Mouse (Mus musculus) left cerebral cortex, adult 9 months (tissue): ENCODE data around the gene Gm27021.
A peak's percentile ranks its signal among the peaks of the same experiment; 100 is the strongest.

ENCODE experiments used
- DNase-seq, 2 experiments: peaks; one replicate each; pipeline ENCODE4 v3.0.0; 2022; ENCODE audit warnings: low spot score in 2 of 2

The Gm27021 gene

DNA sequence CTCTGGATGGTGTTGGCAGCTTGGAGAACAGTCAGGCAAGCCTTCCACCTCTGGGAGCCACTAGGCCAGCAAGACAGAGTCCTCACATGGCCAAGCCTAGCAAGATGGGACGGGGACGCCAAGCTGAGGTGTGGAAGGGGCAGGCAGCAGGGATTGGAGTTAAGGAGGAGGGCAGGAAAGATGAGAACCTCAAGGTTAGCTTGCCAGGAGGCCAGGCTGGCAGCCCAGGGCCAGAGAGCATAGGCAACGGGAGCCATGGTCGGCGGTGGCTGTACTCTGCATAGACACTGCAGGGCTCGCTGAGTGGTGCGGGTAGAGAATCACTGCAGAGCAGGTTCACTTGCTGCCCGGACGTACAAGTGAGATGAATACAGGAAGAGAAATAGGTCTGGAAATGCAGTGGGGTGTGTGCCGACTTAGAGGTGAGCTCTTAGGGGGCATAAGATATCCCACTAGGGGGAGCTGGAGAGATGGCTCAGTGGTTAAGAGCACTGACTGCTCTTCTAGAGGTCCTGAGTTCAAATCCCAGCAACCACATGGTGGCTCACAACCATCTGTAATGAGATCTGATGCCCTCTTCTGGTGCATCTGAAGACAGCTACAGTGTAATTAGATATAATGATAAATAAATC lies 25.7 kb downstream of the Gm27021 start:
- DNase-seq = no peak

DNA sequence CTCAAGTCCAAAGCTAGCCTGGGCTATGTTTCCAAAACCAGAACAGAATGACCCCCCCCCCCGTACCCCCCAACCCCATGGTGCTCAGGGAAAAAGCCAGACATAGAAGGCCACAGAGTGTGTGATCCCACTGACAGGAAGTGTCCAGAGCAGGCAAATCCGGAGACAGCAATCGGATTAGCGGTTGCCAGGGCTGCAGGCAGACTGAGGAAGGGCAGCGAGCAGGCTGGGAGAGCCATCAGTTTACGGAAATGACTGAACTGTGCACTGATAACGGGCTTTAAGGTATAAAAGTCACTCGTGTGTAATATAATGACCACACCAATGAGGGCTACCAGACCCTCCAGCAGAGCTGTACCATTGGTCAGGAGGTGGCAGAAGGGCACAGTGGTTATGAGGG lies 26.6 kb downstream of the Gm27021 start:
- no peak for DNase-seq

GRCm38 (mm10) chr8:120634329-120634839 lies 33.5 kb downstream of the Gm27021 start:
- peak in 1 of 2 experiments; percentile 35 for DNase-seq

DNA sequence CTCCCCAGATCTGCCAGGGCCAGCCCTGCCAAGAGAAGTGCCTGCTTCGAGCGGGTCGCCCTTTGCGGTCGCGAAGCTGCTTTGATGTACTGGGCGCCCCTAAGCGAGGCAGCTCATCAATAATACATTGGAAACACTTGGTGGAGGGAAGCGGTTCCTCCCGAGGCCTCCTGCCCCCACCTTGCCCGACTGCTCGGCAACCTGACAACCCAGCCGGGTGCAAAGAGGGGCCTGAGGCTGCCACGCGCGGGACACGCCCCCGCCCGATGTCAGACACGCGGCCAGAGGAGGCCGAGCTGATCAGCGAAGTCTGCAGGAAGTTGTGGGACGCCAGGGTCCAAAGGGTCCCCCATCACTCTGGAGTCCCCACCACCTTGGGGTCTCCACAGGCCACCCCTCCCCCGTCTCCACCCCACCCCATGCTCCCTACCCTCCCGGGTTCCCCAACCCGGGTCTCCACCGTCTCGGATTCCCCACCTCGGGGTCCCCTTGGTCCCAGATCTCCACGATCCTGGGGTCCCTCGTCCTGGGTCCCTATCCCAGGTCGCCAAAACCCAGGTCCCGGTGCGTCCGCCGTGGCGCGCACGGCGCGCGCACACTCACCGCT lies 34.1 kb downstream of the Gm27021 start:
- no peak for DNase-seq

DNA sequence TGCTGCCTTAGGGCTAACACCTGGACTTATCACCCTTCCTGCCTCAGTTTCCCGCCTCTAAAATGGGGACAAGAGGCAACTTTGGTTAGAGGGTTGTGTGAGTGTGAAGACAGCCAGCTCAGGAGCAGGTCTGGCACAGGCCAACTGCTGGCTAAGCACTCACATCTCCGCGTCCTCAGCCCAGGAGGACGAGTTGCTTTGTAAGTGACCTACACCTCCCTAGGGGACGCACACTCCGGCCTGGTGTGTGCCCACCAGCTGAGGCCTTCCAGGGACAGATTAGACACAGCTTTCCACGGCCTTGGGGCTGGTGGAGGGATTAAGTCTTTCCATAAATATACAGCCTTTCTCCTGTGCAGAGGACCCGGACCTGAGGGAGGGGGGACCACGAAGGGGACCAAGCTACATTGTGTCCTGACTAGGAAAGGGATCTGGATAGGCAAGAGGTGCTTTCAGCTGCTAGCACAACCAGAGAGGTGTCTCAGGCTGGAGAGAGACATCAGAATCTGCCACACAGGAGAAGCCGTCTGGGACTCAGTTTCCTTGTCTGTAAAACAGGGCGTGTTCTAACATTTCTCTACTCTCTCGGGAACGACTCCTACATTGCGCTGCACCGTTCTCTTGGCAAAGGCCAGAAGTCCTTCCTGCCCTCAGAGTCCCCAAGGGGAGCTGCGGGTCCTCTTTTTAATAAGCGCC lies 34.8 kb downstream of the Gm27021 start:
- DNase-seq = no peak

GRCm38 (mm10) chr8:120631441-120632375 lies 36.2 kb downstream of the Gm27021 start:
- peak in 1 of 2 experiments; percentile 28 for DNase-seq

- no peak for DNase-seq
Observed at GRCm38 (mm10) chr8:120630848-120631247, 37.0 kb downstream of the Gm27021 start.

DNA sequence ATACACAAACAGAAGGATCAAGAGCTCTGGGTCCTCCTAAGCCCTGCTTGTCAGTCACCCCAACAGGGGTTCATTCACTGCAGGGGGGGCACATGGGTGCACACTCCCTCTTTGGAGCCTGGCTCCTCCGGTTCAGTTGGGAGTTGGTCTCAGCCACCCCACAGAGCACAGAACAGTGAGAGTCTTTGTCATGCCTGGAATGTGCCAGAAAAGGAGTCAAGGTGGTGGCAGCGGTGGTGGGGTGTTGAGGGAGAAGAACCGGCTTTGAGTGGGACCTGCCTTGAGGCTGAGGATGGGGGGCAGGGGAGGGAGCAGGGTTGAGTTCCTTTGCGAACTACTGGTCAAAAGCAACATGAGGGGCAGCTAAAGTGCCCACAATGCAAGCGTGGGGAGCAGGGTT lies 37.8 kb downstream of the Gm27021 start:
- DNase-seq = no peak

- peak; percentile 31 to 38 for DNase-seq
Observed at GRCm38 (mm10) chr8:120627298-120627697, 40.6 kb downstream of the Gm27021 start.

DNA sequence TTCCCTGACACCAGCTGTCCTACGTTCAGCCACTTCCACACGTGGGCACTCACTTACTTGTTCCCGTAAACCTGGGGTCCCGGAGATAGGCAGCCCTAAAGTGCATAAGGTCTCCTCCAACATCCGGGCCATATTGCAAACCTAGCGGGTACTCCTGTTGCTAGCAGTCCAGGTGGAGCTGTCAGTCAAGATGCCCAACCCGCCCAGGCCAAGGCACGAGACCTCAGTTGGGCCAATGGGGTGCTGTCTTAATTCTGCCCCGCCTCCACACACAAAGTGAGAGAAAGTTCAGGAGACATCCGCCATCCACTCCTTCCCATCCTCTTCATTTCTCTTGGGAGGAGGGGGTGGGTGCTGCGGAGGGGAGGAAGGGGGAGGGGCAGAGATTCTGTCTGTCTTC lies 41.4 kb downstream of the Gm27021 start:
- no peak for DNase-seq

DNA sequence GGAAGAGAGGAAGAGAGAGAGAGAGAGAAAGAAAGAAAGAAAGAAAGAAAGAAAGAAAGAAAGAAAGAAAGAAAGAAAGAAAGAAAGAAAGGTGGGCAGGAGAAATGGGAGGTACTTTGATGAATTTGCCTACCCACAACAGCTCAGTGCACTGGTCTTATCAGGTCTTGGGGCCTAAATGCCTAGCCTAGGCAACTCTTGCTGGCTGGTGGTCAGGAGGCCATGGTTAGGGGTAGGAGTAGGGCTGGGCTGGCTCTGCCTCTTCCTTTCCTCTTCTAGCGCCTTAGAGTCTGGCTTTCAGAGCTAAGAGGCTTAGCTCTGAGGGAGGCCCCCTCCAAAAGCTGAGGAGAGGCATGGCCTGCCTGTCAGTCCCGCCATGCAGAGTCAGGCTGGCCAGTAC lies 44.3 kb downstream of the Gm27021 start:
- DNase-seq = no peak

GRCm38 (mm10) chr8:120622161-120622560 lies 45.7 kb downstream of the Gm27021 start:
- DNase-seq = no peak

GRCm38 (mm10) chr8:120620441-120620840 lies 47.4 kb downstream of the Gm27021 start:
- DNase-seq = no peak

DNA sequence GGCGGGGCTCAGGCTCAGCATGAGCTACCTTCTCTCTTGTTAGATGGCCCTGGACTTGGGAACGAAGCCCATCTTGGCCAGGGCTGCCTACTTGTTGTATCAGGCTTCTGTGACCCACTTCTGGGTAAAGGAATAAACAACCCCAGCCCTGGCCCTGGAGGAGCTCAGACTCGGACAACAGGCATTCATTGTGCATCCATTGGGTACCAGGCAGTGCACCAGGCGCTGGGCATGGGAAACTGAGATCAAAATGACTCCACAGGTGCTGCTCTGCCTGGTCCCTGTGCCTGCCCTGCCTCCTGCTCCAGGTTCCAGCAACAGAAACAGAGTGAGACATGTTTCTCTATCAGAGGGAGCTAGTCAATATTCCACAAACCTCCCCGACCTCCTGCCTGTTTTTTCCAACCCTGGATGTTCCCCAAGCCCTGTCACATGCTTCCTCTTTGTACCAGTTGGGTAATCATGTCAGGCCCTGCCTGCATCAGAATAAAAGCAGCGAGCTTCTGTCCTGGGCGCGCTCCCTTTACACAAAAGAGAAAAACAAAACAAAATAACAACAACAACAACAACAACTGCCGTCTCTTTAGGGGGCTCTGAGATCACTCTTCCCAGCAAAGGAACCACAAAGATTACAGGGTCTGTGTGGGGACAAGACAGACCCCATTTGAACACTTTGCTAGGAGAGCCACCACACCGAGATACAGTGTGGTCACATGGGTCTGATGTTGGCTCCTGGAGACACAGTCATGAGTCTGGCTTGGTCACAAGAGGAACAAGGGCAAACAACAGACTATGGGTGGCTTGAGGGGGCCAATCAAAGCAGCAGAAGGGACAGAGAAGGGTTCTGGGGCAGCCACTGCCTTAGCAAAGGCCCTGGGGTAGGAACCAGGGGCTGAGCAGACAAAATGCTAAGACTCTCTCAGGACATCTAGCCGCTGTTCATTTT lies 48.4 kb downstream of the Gm27021 start:
- peak in 1 of 2 experiments; percentile 61 for DNase-seq

DNA sequence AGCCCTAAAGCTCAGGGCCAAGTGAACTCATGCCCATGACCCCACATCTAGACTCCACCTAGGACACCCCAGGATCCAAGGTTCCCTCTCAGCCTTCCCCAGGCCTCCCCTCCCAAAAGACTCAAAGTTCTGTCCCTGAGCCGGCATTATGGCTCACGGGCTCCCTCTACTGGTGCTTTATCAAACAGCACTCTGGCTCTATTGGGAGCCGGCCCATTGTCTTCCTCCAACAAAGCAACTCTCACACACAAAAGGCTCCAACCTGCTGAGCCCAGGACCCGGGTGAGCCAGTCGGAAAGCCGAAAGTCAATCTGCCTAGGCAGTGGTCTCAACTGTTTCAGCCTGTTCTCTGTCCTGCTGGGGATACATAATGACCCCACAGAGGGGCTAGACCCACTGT lies 49.8 kb downstream of the Gm27021 start:
- peak in 1 of 2 experiments; percentile 81 for DNase-seq

DNA sequence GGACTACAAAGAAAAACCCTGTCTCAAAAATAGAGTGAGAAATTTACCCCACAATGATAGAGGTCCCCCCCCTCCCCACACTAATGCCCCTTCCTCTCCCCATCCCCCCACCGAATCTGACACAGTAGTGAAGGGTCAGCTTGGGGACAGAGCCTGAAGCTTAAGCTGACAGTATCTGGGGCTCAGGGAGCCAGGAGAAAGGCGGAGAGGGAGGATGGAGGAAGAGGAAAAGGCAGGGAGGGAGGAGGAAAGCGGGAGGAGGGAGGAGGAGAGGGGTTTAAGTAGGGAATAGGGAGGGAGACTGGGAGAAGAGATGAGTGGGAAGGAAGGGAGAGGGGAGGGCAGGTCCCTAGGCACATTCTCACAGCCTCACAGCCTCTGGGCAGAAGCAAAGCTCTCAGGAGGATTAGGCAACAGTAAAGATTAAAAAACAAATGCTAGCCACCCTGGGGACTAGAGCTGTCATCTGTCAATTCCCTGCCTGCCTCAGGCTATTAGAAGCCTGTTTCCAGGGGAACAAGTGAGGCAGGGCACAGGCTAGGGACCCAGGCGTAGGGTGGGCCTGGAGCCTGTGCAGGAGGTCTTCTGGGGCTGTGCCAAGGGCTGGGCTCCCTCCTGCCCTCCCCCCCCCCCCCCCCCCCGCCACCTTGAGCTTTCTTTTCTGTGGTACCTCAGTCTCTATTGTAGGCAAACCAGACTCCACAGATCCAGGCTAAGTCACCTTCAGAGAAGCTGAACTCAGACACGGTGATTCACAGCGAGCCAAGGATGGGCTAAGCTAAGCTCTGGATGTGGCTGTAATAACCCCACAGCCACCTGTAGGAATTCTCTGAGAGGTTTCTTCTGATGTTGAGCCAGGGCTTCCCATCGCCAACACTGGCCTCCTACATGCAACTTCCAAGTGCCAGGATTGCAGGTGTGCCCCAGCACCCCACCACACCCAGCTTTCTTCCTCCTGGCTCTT lies 50.9 kb downstream of the Gm27021 start:
- no peak for DNase-seq

DNA sequence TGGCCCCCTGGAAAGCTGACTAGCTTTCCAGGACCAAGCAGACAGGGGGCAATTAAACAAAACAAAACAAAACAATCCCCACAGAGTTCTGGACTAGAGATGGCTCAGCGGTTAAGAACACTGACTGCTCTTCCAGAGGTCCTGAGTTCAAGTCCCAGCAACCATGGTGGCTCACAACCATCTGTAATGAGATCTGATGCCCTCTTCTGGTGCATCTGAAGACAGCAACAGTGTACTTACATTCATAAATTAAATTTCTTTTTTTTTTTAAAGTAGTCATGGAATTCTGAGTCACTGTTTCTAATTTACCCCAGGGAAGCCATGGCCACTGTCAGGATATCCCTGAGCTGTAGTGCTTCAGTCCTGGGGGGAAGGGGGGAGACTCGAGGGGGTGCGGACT lies 53.4 kb downstream of the Gm27021 start:
- no peak for DNase-seq

DNA sequence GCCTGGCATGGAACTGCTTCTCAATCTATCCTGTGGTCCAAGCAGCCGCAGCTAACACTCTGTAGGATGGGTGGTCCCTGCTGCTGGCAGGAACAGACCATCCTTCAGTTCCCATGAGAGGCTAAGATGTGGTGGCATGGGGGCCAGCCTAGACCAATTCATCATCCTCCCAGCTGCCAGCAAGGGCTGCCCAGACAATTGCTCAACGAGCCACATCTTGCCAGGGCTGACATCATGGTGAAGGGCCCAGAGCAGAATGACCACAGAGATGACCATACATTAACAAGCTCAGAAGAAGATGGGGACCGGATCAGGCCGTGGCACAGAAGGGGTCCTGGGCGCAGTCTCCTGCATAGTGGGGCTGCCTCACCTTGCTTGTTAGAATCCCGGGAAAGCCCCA lies 57.1 kb downstream of the Gm27021 start:
- no peak for DNase-seq

DNA sequence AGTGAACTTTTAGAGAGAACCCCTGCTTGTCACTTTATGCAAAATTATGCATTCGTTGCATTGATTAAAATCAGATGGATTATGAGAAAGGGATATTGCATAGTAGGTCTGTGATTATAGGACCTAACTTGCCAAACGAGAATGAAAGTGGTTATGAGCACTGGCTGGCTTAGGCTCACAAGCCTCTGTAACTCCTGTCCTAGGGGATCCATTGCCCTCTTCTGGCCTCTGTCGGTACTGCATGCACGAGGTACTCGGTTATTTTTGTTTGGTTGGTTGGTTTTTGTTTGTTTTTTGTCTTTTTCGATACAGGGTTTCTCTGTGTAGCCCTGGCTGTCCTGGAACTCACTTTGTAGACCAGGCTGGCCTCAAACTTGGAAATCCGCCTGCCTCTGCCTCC lies 60.0 kb downstream of the Gm27021 start:
- DNase-seq = peak in 1 of 2 experiments; percentile 86
